Mouse (Mus musculus) frontal cortex, adult (tissue): ENCODE results near the gene Wfdc13.
"Not testable (repeated sequence)": the region's sequence is repeated elsewhere in the genome, so short reads cannot be mapped to it uniquely, and the experiment has no call there.

ENCODE experiments used
- ATAC-seq: cut with Nextera tagmentation; 2 replicates; pipeline ENCODE4 v1.9.2; 2017; ENCODE audit warnings: mild to moderate bottlenecking, moderate library complexity, mixed read lengths; ENCODE audit not compliant: low TSS enrichment

Wfdc13 gene

GRCm38 (mm10) chr2:164716194-164716786 is 31.4 kb downstream of the Wfdc13 start:
- not testable (repeated sequence) for ATAC-seq

- ATAC-seq: no peak
Measured at GRCm38 (mm10) chr2:164723276-164723675, 38.4 kb downstream of the Wfdc13 start.

GRCm38 (mm10) chr2:164725895-164726619 is 41.1 kb downstream of the Wfdc13 start:
- ATAC-seq: no peak

- ATAC-seq: no peak
Measured at GRCm38 (mm10) chr2:164731719-164732118, 46.8 kb downstream of the Wfdc13 start.

- no peak for ATAC-seq
Measured at GRCm38 (mm10) chr2:164733259-164733658, 48.4 kb downstream of the Wfdc13 start.

- ATAC-seq: no peak
Measured at GRCm38 (mm10) chr2:164734839-164735238, 49.9 kb downstream of the Wfdc13 start.

- ATAC-seq: no peak
Measured at GRCm38 (mm10) chr2:164735446-164735845, 50.5 kb downstream of the Wfdc13 start.
